Mouse (Mus musculus) CH12.LX (cell line): ENCODE measurements around the gene Plcb3. TPM values are rescaled to one million over a fixed set of nuclear protein-coding genes. Genes with fewer than 3 reads are reported as not detected.

ENCODE experiments used
- DNase-seq: peaks from one replicate; pipeline ENCODE4 v3.0.0-alpha.2; 2013; ENCODE audit errors: extremely low read depth
- H3K27ac ChIP-seq: 2 replicates; pipeline ENCODE4 v1.5.1; 2012; ENCODE audit warnings: low read depth, mild to moderate bottlenecking, control low read depth, moderate library complexity; ENCODE audit not compliant: insufficient read depth
- H3K27me3 ChIP-seq: replicated peaks from 2 replicates; pipeline ENCODE3; 2012; ENCODE audit warnings: inconsistent platforms
- H3K36me3 ChIP-seq, 2 experiments: replicated peaks in 1 of 2; 2 replicates each; pipeline versions ENCODE3 to v1.6.1; 2012; ENCODE audit warnings: inconsistent platforms in 1 of 2, low read length in 1 of 2, mild to moderate bottlenecking in 1 of 2, mixed read lengths in 1 of 2, moderate library complexity in 1 of 2; ENCODE audit not compliant: control insufficient read depth in 1 of 2, insufficient read depth in 1 of 2
- H3K4me1 ChIP-seq, 2 experiments: 2 replicates each; pipeline ENCODE4 v1.6.1; 2012; ENCODE audit warnings: inconsistent platforms in 1 of 2, moderate library complexity in 1 of 2; ENCODE audit not compliant: insufficient read depth in 2 of 2, control insufficient read depth in 1 of 2
- H3K4me2 ChIP-seq: 2 replicates; pipeline ENCODE4 v1.6.1; 2012; ENCODE audit warnings: low read depth, mild to moderate bottlenecking, control low read depth; ENCODE audit not compliant: poor library complexity, insufficient read depth, severe bottlenecking
- H3K4me3 ChIP-seq, 3 experiments: fragments of 150-350 bp in 1 of 3; sonication (generic) in 1 of 3; replicated peaks in 1 of 3; 2 replicates each; pipeline versions ENCODE3 to v1.5.1; 2011 to 2012; ENCODE audit warnings: low read depth in 2 of 3, low read length in 2 of 3, mild to moderate bottlenecking in 2 of 3, moderate library complexity in 2 of 3, control low read depth in 1 of 3, improper control_type of control experiment in 1 of 3, inconsistent platforms in 1 of 3, mixed read lengths in 1 of 3; ENCODE audit not compliant: poor library complexity in 1 of 3
- H3K79me2 ChIP-seq: replicated peaks from 2 replicates; pipeline ENCODE4 v1.6.1; 2012; ENCODE audit warnings: mild to moderate bottlenecking, moderate library complexity; ENCODE audit not compliant: control insufficient read depth, poor library complexity, insufficient read depth, severe bottlenecking; ENCODE audit errors: extremely low read depth
- H3K9ac ChIP-seq: 2 replicates; pipeline ENCODE4 v1.6.1; 2012; ENCODE audit warnings: low read depth, mild to moderate bottlenecking, control low read depth, moderate library complexity; ENCODE audit not compliant: insufficient read depth
- H3K9me3 ChIP-seq: replicated peaks from 2 replicates; pipeline ENCODE3; 2012; ENCODE audit warnings: low read length, inconsistent platforms, mixed read lengths
- CTCF ChIP-seq, 2 experiments: IDR thresholded peaks in 1 of 2; conservative IDR thresholded peaks in 1 of 2; 2 replicates each; pipeline ENCODE4 v1.5.1; 2011 to 2012; ENCODE audit warnings: low read depth in 2 of 2, low read length in 2 of 2, improper control_type of control experiment in 1 of 2, inconsistent platforms in 1 of 2, mild to moderate bottlenecking in 1 of 2, moderate library complexity in 1 of 2
- ELF1 ChIP-seq: IDR thresholded peaks from 2 replicates; pipeline ENCODE4 v1.6.1; 2014; ENCODE audit warnings: low read depth, mild to moderate bottlenecking, inconsistent platforms, low read length, improper control_type of control experiment
- EP300 ChIP-seq: IDR thresholded peaks from 2 replicates; pipeline ENCODE4 v1.6.1; 2011; ENCODE audit warnings: low read length, improper control_type of control experiment
- JUN ChIP-seq: IDR thresholded peaks from 2 replicates; pipeline ENCODE4 v1.6.1; 2011; ENCODE audit warnings: low read depth, mild to moderate bottlenecking, low read length, improper control_type of control experiment, moderate library complexity; ENCODE audit not compliant: insufficient read depth
- KAT2A ChIP-seq: IDR thresholded peaks from 2 replicates; pipeline ENCODE4 v1.6.1; 2012; ENCODE audit warnings: low read length, improper control_type of control experiment, inconsistent platforms; ENCODE audit not compliant: insufficient replicate concordance
- MAX ChIP-seq: IDR thresholded peaks from 2 replicates; pipeline ENCODE4 v1.6.1; 2011; ENCODE audit warnings: low read length, improper control_type of control experiment
- MAZ ChIP-seq: IDR thresholded peaks from 2 replicates; pipeline ENCODE4 v1.6.1; 2012; ENCODE audit warnings: low read depth, mild to moderate bottlenecking, inconsistent platforms, low read length, improper control_type of control experiment, moderate library complexity
- MXI1 ChIP-seq: IDR thresholded peaks from 2 replicates; pipeline ENCODE4 v1.6.1; 2011; ENCODE audit warnings: mild to moderate bottlenecking, low read depth, low read length, improper control_type of control experiment
- MYC ChIP-seq: IDR thresholded peaks from 2 replicates; pipeline ENCODE4 v1.6.1; 2011; ENCODE audit warnings: low read depth, mild to moderate bottlenecking, improper control_type of control experiment, low read length
- NELFE ChIP-seq: IDR thresholded peaks from 2 replicates; pipeline ENCODE4 v1.6.1; 2011; ENCODE audit warnings: low read depth, low read length, improper control_type of control experiment
- NRF1 ChIP-seq: IDR thresholded peaks from 2 replicates; pipeline ENCODE4 v1.6.1; 2014; ENCODE audit warnings: low read depth, mild to moderate bottlenecking, inconsistent platforms, low read length, improper control_type of control experiment, moderate library complexity
- RCOR1 ChIP-seq: conservative IDR thresholded peaks from 2 replicates; pipeline ENCODE4 v1.6.1; 2012; ENCODE audit warnings: low read depth, mild to moderate bottlenecking, inconsistent platforms, low read length, improper control_type of control experiment
- SIN3A ChIP-seq: IDR thresholded peaks from 2 replicates; pipeline ENCODE4 v1.6.1; 2012; ENCODE audit warnings: low read length, improper control_type of control experiment, inconsistent platforms
- SMC3 ChIP-seq: IDR thresholded peaks from 2 replicates; pipeline ENCODE4 v1.6.1; 2011; ENCODE audit warnings: low read depth, low read length, improper control_type of control experiment
- TBP ChIP-seq: conservative IDR thresholded peaks from 2 replicates; pipeline ENCODE4 v1.6.1; 2011; ENCODE audit warnings: low read depth, low read length, improper control_type of control experiment
- TCF12 ChIP-seq: IDR thresholded peaks from 2 replicates; pipeline ENCODE4 v1.6.1; 2014; ENCODE audit warnings: low read depth, mild to moderate bottlenecking, inconsistent platforms, low read length, improper control_type of control experiment
- UBTF ChIP-seq: IDR thresholded peaks from 2 replicates; pipeline ENCODE4 v1.6.1; 2012; ENCODE audit warnings: low read depth, mild to moderate bottlenecking, inconsistent platforms, low read length, improper control_type of control experiment, moderate library complexity
- USF2 ChIP-seq: conservative IDR thresholded peaks from 2 replicates; pipeline ENCODE4 v1.6.1; 2011; ENCODE audit warnings: low read depth, low read length, improper control_type of control experiment
- ZC3H11A ChIP-seq: IDR thresholded peaks from 2 replicates; pipeline ENCODE4 v1.6.1; 2012; ENCODE audit warnings: low read depth, mild to moderate bottlenecking, inconsistent platforms, low read length, improper control_type of control experiment
- ZKSCAN1 ChIP-seq: IDR thresholded peaks from 2 replicates; pipeline ENCODE4 v1.6.1; 2012; ENCODE audit warnings: low read depth, inconsistent platforms, low read length, improper control_type of control experiment, borderline replicate concordance
- ZNF384 ChIP-seq: IDR thresholded peaks from 2 replicates; pipeline ENCODE4 v1.6.1; 2012; ENCODE audit warnings: low read depth, low read length, improper control_type of control experiment, inconsistent platforms
- dilution Hi-C: fragments of 300-500 bp; cut with MboI; formaldehyde crosslinking; loops from 2 replicates; pipeline ENCODE4 v1.14.3; 2020; ENCODE audit warnings: low sequenced_read_pairs; ENCODE audit not compliant: extremely low pct_unique_long_range_greater_than_20kb, extremely low pct_ligation_motif_present
- in situ Hi-C: fragments of 300-500 bp; cut with MboI; formaldehyde crosslinking; loops from 3 replicates; pipeline ENCODE4 v1.14.3; 2019; ENCODE audit warnings: low sequenced_read_pairs, low pct_ligation_motif_present, low pct_unique_long_range_greater_than_20kb, mixed read lengths
- polyA plus RNA-seq: library from polyadenylated mRNA; unstranded; fragments of >175 nt; gene quantifications from 2 replicates; pipeline ENCODE4 v1.2.1, GENCODE M21; 2012; ENCODE audit warnings: low read depth; ENCODE audit not compliant: insufficient read length
- total RNA-seq, 2 experiments: library from RNA; depleted of rRNA; stranded (reverse); fragments of 300-350 nt in 1 of 2; fragments of >200 nt in 1 of 2; gene quantifications; 2 replicates each; pipeline ENCODE4 v1.2.3; 2012 to 2014

Plcb3 gene
- total and polyA plus RNA-seq, 3 experiments = 4.1 to 8.2 (median 7.5) TPM

DNA sequence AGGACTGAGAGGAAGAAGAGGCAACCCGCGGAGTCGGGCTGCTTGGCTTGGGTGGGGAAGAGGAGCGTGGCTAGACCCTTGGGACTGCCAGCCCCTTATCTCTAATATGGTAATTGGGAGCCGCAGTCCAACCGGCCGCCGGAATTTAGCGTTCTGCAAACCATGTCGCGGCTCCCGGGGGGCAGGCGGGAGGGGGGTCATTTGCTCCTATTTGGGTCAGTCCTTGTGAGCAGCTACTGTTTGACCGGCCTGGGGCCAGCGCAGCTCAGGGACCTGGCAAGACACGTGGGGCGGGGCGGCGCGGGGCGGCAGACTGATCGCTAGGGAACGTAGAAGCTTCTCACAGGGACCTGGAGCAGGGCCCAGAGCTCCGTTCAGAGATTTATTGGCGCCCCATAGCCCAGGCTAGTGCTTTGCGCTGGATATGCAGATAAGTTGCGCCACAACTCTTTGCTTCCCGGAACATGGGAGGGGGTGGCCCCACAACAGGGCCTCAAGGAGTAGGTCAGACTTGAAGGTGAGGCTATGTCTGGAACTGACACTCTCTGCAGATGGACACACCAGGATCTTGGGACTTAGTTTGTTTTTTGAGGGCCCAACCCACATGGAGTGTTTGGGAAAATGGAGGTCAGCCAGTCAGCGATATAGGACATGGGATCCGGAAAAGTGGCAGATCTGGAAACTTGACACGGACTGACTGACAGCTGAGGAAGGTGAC lies 24.1 kb downstream of the Plcb3 start:
- Histone ChIP-seq H3K36me3 (peaks cover 30 to 93% of the 10 kb centered on the region in 2 experiments), H3K4me1 (peaks cover 15 to 30% of the 10 kb centered on the region in 2 experiments), H3K4me2 (no peak overlapping the region), H3K79me2 (no peaks in the 10 kb centered on the region), H3K27me3 (no peaks in the 10 kb centered on the region), H3K27ac (no peak overlapping the region), H3K9me3 (no peaks in the 10 kb centered on the region), H3K4me3 (no peak overlapping the region), H3K9ac (no peak overlapping the region)
- dilution Hi-C loops (no loop called here), in situ Hi-C loops (no loop called here)
- TF ChIP-seq ZNF384 (no peak), MYC (no peak), SMC3 (no peak), UBTF (no peak), RCOR1 (no peak), TCF12 (no peak), MAX (no peak), MXI1 (no peak), KAT2A (no peak), MAZ (no peak), ZKSCAN1 (no peak), JUN (no peak), SIN3A (no peak), ZC3H11A (no peak), NELFE (no peak), EP300 (no peak), TBP (no peak)
- no peak for DNase-seq

DNA sequence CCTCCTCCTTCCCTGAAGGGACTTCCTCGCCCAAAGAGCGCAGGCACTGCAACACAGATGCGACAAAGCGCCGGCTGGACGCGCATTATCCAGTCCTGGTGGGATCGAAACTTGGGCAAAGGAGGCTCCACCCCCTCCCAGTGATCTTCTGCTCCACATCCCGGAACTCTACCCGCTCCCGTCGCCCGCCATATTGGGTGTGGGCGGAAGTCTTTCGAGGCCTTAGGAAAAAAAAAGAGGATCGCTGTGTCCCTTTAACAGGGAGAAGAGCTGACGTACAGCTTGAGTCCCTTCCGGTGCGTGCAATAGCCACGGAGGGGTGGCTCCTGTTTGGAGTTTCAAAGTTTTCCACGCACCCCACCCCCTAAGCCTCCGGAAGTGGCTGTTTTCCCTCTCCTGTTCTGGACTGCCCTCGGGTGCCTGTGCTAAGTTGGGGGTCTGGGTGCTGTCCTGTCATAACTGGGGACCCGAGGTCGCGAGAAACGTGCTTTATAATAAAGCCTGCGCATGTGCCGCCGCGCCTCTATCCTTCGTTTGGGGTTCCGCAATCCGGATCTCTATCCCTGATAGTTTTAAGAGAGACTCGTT lies 24.8 kb downstream of the Plcb3 start:
- dilution Hi-C loops = no loop called here
- no peak overlapping the region for H3K4me2 ChIP-seq
- H3K9ac ChIP-seq = no peak overlapping the region
- no peak overlapping the region for H3K4me3 ChIP-seq
- no peaks in the 10 kb centered on the region for H3K9me3 ChIP-seq
- no peaks in the 10 kb centered on the region for H3K79me2 ChIP-seq
- peaks cover 28 to 89% of the 10 kb centered on the region in 2 experiments for H3K36me3 ChIP-seq
- H3K27me3 ChIP-seq = no peaks in the 10 kb centered on the region
- H3K27ac ChIP-seq = no peak overlapping the region
- in situ Hi-C loops = no loop called here
- H3K4me1 ChIP-seq = peaks cover 15 to 30% of the 10 kb centered on the region in 2 experiments
- no peak for TF ChIP-seq RCOR1
- TF ChIP-seq CTCF (conservative IDR thresholded peaks at IDR 0.05 in 1 of 2, IDR thresholded peaks at IDR 0.05 in 1 of 2; ENCODE audit: low read depth in 2 of 2, low read length in 2 of 2) = no peak
- TF ChIP-seq ELF1 = peak; percentile 27; the same call in 1 of the 2 replicates
- no peak for TF ChIP-seq MAX
- no peak for TF ChIP-seq NELFE
- no peak for TF ChIP-seq NRF1
- no peak for TF ChIP-seq USF2
- no peak for TF ChIP-seq EP300
- no peak for DNase-seq
